Mouse (Mus musculus) hindbrain, embryonic 14.5 days (tissue): ENCODE data around the gene Znrf2. TPM values are rescaled to one million over a fixed set of nuclear protein-coding genes. Genes with fewer than 3 reads are reported as not detected.
"Not testable (repeated sequence)": the region's sequence is repeated elsewhere in the genome, so short reads cannot be mapped to it uniquely, and the experiment has no call there.

ENCODE experiments used
- ATAC-seq: fragments of 200-750 bp; cut with Nextera tagmentation; 2 replicates; pipeline ENCODE4 v1.8.0; 2017; ENCODE audit warnings: moderate number of reproducible peaks, mild to moderate bottlenecking, moderate TSS enrichment, moderate library complexity; ENCODE audit not compliant: low FRiP score
- DNase-seq: peaks from one replicate; pipeline ENCODE4 v3.0.0-alpha.2; 2015; ENCODE audit warnings: low spot score
- H3K27ac ChIP-seq: fragments of 300-500 bp; sonication (generic); 2 replicates; pipeline ENCODE4 v1.5.1; 2014; ENCODE audit warnings: mild to moderate bottlenecking, moderate library complexity
- H3K27me3 ChIP-seq: fragments of 300-500 bp; sonication (generic); 2 replicates; pipeline ENCODE4 v1.6.1; 2014; ENCODE audit warnings: mild to moderate bottlenecking, low read length, mixed read lengths; ENCODE audit not compliant: control insufficient read depth, insufficient read depth
- H3K36me3 ChIP-seq: fragments of 300-500 bp; sonication (generic); replicated peaks from 2 replicates; pipeline ENCODE4 v1.6.1; 2014; ENCODE audit not compliant: control insufficient read depth, insufficient read depth
- H3K4me1 ChIP-seq: fragments of 300-500 bp; sonication (generic); replicated peaks from 2 replicates; pipeline ENCODE4 v1.6.1; 2014; ENCODE audit warnings: antibody characterized with exemption, low read length, mixed read lengths; ENCODE audit not compliant: control insufficient read depth, insufficient read depth
- H3K4me2 ChIP-seq: fragments of 300-500 bp; sonication (generic); replicated peaks from 2 replicates; pipeline ENCODE4 v1.6.1; 2014; ENCODE audit warnings: mild to moderate bottlenecking, moderate library complexity
- H3K4me3 ChIP-seq: fragments of 300-500 bp; sonication (generic); replicated peaks from 2 replicates; pipeline ENCODE4 v1.5.1; 2014; ENCODE audit warnings: mild to moderate bottlenecking, low read length
- H3K9ac ChIP-seq: fragments of 300-500 bp; sonication (generic); 2 replicates; pipeline ENCODE4 v1.6.1; 2014
- H3K9me3 ChIP-seq: fragments of 300-500 bp; sonication (generic); 2 replicates; pipeline ENCODE4 v1.6.1; 2016; ENCODE audit warnings: low read length; ENCODE audit not compliant: control insufficient read depth
- WGBS: fragments of 180-500 bp; shearing (Covaris S2); extraction: QIAGEN DNeasy Blood & Tissue Kit; methylation state at CpG from one replicate; pipeline ENCODE4 v1.1.7; 2014; 5-methylcytosine and 5-hydroxymethylcytosine counted together
- polyA plus RNA-seq: library from polyadenylated mRNA; unstranded; fragments of >200 nt; fragmentation: Nextera tagmentation; extraction: Ambion mirVana; gene quantifications from 2 replicates; pipeline ENCODE4 v1.2.1, GENCODE M21; 2014

The Znrf2 gene
- polyA plus RNA-seq, 1 experiment from 2014 or later: 7.7 TPM

DNA sequence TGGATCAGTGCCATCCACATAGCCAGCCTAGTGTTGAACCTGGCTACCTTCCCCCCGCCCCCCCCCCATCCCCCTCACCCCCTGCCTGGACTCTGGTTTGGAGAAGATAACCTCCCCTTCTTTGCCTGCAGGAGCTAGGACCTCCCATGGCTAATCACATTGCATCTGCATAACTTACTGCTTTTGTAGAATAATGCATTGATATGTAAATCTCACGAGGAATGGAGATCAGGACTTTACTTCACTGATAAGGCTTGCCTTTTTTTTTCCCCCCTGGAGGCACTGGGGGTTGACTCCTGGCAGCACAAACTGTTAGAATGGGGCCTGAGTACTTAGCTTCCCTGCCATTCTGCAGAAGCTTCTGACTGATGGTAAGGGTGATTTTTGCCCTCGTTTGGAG lies 36.0 kb downstream of the Znrf2 start:
- DNase-seq (no peak), ATAC-seq (no peak)
- H3K36me3 ChIP-seq: no peaks in the 10 kb centered on the region
- peaks cover 14% of the 10 kb centered on the region for H3K4me1 ChIP-seq
- H3K9ac ChIP-seq: no peak overlapping the region
- H3K27me3 ChIP-seq: no peaks in the 10 kb centered on the region
- no peak overlapping the region for H3K4me2 ChIP-seq
- WGBS: 8% methylated on average over 3 of the region's 3 CpGs
- H3K27ac ChIP-seq: no peak overlapping the region
- H3K9me3 ChIP-seq: no peaks in the 10 kb centered on the region
- H3K4me3 ChIP-seq: no peak overlapping the region

- DNase-seq (no peak), ATAC-seq (no peak)
- Histone ChIP-seq H3K27me3 (no peaks in the 10 kb centered on the region), H3K9me3 (no peaks in the 10 kb centered on the region), H3K4me3 (no peak overlapping the region), H3K4me1 (peaks cover 14% of the 10 kb centered on the region), H3K27ac (no peak overlapping the region), H3K36me3 (no peaks in the 10 kb centered on the region), H3K4me2 (no peak overlapping the region), H3K9ac (no peak overlapping the region)
- 40% methylated on average over 4 of the region's 4 CpGs for WGBS
These were observed 38.1 kb downstream of the Znrf2 start for GRCm38 (mm10) chr6:54854859-54855258.

GRCm38 (mm10) chr6:54855801-54856583 lies 39.3 kb downstream of the Znrf2 start:
- H3K4me1 ChIP-seq: peaks cover 14% of the 10 kb centered on the region
- H3K36me3 ChIP-seq: no peaks in the 10 kb centered on the region
- DNase-seq (no peak), ATAC-seq (no peak)
- no peak overlapping the region for H3K27ac ChIP-seq
- no peaks in the 10 kb centered on the region for H3K27me3 ChIP-seq
- no peaks in the 10 kb centered on the region for H3K9me3 ChIP-seq
- no peak overlapping the region for H3K9ac ChIP-seq
- WGBS: 68% methylated on average over 4 of the region's 4 CpGs
- H3K4me2 ChIP-seq: no peak overlapping the region
- H3K4me3 ChIP-seq: no peak overlapping the region

DNA sequence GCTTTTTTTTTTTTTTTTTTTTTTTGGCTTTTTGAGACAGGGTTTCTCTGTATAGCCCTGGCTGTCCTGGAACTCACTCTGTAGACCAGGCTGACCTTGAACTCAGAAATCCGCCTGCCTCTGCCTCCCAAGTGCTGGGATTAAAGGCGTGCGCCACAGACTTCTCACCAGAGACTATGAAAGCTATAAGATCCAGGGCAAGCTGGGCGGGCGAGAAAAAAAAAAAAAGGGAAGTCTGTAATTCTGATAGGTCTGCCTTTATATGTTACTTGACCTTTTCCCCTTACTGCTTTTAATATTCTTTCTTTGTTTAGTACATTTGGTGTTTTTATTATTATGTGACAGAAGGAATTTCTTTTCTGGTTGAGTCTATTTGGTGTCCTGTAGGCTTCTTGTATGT lies 42.4 kb downstream of the Znrf2 start:
- H3K27ac ChIP-seq, ATAC-seq, H3K4me3 ChIP-seq, DNase-seq, H3K4me1 ChIP-seq, H3K27me3 ChIP-seq, H3K4me2 ChIP-seq, H3K36me3 ChIP-seq, H3K9me3 ChIP-seq, H3K9ac ChIP-seq: not testable (repeated sequence)
- WGBS: 91% methylated on average over 5 of the region's 5 CpGs

DNA sequence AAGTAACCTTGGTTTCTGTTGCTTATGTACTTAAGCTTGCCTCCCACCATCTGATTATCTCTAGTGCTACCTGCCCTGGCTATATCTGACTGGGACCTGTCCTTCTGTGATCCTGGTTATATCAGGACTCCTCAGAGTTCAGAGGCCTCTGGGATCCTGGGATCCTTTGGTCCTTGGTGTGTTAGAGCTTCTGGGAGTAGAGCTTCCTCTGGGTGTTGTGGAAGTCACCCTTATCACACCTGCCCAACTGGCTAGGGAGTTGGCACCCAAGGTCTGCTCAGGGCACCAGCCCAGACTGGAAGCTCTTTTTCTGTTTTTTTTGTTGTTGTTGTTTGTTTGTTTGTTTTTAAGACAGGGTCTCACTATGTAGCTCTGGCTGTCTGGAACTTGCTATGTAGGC lies 43.5 kb downstream of the Znrf2 start:
- Histone ChIP-seq H3K9me3 (no peaks in the 10 kb centered on the region), H3K27ac (no peak overlapping the region), H3K4me3 (no peak overlapping the region), H3K27me3 (no peaks in the 10 kb centered on the region), H3K9ac (no peak overlapping the region), H3K4me2 (no peak overlapping the region), H3K4me1 (no peaks in the 10 kb centered on the region), H3K36me3 (0 out of 2 replicates have a peak, but pooled peaks cover 3% of the 10 kb centered on the region)
- ATAC-seq (no peak), DNase-seq (no peak)

- 0 out of 2 replicates have a peak, but pooled peaks cover 3% of the 10 kb centered on the region for H3K36me3 ChIP-seq
- H3K9me3 ChIP-seq: no peaks in the 10 kb centered on the region
- no peak overlapping the region for H3K27ac ChIP-seq
- H3K4me1 ChIP-seq: no peaks in the 10 kb centered on the region
- H3K9ac ChIP-seq: no peak overlapping the region
- DNase-seq: no peak
- no peaks in the 10 kb centered on the region for H3K27me3 ChIP-seq
- no peak for ATAC-seq
- 90% methylated on average over 5 of the region's 5 CpGs for WGBS
- H3K4me2 ChIP-seq: no peak overlapping the region
- H3K4me3 ChIP-seq: no peak overlapping the region
These were observed 50.2 kb downstream of the Znrf2 start for GRCm38 (mm10) chr6:54866731-54867410.

GRCm38 (mm10) chr6:54867411-54867745 lies 50.7 kb downstream of the Znrf2 start:
- H3K4me2 ChIP-seq: no peak overlapping the region
- WGBS: 50% methylated on average over 4 of the region's 4 CpGs
- DNase-seq: no peak

GRCm38 (mm10) chr6:54873029-54873428 lies 56.3 kb downstream of the Znrf2 start:
- Histone ChIP-seq H3K27me3 (no peaks in the 10 kb centered on the region), H3K27ac (no peak overlapping the region), H3K9ac (no peak overlapping the region), H3K36me3 (no peaks in the 10 kb centered on the region), H3K9me3 (no peaks in the 10 kb centered on the region), H3K4me2 (no peak overlapping the region), H3K4me3 (no peak overlapping the region), H3K4me1 (no peaks in the 10 kb centered on the region)
- no peak for ATAC-seq
- no peak for DNase-seq
- WGBS: 90% methylated on average over 5 of the region's 5 CpGs

More at GRCm38 (mm10) chr6:54867411-54867745, 50.7 kb downstream of the Znrf2 start:
- Histone ChIP-seq H3K4me3 (no peak overlapping the region), H3K27ac (no peak overlapping the region), H3K36me3 (0 out of 2 replicates have a peak, but pooled peaks cover 3% of the 10 kb centered on the region), H3K9me3 (no peaks in the 10 kb centered on the region), H3K27me3 (no peaks in the 10 kb centered on the region), H3K4me1 (no peaks in the 10 kb centered on the region), H3K9ac (no peak overlapping the region)
- ATAC-seq: no peak

- H3K9ac ChIP-seq: no peak overlapping the region
- no peak overlapping the region for H3K4me2 ChIP-seq
- WGBS: 34% methylated on average over 5 of the region's 5 CpGs
- no peaks in the 10 kb centered on the region for H3K9me3 ChIP-seq
- no peak overlapping the region for H3K4me3 ChIP-seq
- H3K4me1 ChIP-seq: no peaks in the 10 kb centered on the region
- no peak for ATAC-seq
- H3K27me3 ChIP-seq: no peaks in the 10 kb centered on the region
- no peak for DNase-seq
- no peaks in the 10 kb centered on the region for H3K36me3 ChIP-seq
- no peak overlapping the region for H3K27ac ChIP-seq
These were observed 60.1 kb downstream of the Znrf2 start for GRCm38 (mm10) chr6:54876782-54877181.
